Mouse (Mus musculus): ENCODE data around the gene Gm28635.

Gm28635 gene

DNA sequence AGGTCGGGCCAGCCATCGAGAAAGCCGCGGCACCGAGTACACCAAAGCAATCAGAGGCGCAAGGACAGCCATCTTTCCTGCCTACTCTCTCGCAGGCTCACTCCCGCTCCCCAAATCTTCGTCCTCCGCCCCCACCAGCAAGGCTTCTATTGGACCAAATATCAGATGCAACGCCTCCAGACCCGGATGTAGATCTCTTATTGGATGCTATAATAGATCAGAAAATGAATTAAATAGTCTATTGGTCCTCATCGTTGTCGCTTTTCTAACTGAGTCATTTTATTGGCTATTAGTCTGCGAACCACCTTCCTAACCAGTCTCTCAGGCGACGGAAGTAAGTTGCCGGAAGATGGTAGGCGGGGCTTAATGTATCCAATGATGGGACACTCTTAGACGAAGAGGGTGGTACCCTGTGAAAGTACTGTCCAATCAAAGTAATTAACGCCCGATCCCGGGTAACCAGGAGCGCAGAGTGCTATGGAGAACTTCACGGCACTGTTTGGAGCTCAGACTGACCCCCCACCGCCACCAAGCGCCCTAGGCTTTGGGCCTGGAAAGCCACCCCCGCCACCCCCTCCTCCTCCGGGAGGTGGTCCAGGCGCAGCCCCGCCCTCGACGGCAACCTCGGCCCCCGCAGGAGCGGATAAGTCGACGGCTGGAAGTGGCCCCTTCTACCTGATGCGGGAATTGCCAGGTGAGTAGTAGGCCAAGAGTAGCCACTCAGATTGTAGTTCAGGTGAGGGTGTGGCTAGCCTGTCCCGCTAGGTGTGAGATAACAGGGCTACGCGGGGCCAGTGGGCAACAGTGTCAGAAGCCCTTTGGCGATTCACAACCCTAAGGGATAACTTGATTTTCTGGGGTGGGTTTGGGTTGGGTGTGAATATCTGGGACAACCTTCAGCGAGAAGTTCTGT, at the start of gene Gm28635, which contains the start of gene Med19:
Gene Gm28635, minus strand, starts transcription at position 74 of the 913 bp plus-strand sequence.
Gene Med19, plus strand, starts transcription at position 435 of the 913 bp plus-strand sequence.
- in situ Hi-C loops (cut with MboI, MseI), result loop anchor here (5.0 to 25.0 kb wide), 2 partner anchors 34 to 1016 kb away; no protein-coding TSS in a partner anchor

DNA sequence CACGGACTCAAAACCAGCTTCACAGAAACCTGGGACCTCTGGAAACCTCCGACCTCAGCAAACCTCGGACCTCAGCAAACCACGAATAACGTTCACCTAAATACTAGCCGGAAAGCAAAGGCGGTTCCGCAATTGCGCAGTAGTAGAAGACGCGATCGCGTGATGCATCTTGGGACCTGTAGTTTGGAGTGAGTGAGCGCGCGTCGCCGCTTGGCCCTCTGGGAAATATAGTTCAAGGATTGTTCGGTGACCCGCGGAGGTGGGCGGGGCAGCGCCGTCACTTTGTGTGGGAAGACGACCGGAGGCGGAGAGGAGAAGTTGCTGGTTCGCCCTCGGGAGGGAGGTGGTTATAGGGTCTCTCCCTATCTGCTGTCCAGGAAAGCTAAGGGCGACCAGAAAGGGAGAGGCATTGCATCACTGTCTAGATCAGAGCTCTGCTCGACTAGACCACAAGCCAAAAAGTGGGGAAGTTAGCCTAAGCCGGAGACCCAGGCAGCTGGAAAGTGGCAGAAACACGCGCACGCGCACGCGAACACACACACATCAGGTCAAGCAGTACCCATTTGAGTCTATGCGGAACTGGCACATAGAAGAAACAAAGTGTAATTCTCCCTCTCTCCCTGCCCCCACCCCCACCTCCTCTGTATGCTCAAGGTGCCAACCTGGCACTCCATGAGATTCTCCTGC, 49.5 kb upstream of the Gm28635 start, which contains the start of gene Clp1:
Gene Clp1, minus strand, starts transcription at position 179 of the 687 bp plus-strand sequence.
- in situ Hi-C loops (cut with MboI, MseI), result no loop called here

- in situ Hi-C loops (cut with MboI, MseI), result no loop called here
These were observed 48.9 kb upstream of the Gm28635 start for GRCm38 (mm10) chr2:84726716-84727115.

GRCm38 (mm10) chr2:84725770-84726169, 47.9 kb upstream of the Gm28635 start:
- in situ Hi-C loops (cut with MboI, MseI), result no loop called here

DNA sequence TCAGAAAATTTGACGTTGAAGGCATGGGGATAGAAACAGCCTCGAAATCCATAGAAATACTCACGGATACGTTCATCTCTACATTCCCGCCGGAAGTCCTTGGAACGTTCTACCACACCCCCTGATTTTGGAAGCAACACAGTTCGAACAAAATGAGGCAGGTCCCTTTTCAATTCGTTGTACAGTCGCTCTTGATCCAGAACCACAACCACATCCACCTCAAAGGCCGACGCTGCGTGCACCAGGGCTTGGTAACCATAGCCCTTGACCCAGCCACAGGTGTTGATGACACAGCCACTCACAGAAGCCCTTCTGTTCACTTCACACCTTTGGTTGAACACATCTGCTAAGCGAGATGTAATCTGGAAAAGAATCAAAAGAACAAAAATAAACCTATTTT, 46.0 kb upstream of the Gm28635 start:
- in situ Hi-C loops (cut with MboI, MseI), result no loop called here

GRCm38 (mm10) chr2:84721182-84721581, 43.3 kb upstream of the Gm28635 start:
- in situ Hi-C loops (cut with MboI, MseI), result no loop called here

DNA sequence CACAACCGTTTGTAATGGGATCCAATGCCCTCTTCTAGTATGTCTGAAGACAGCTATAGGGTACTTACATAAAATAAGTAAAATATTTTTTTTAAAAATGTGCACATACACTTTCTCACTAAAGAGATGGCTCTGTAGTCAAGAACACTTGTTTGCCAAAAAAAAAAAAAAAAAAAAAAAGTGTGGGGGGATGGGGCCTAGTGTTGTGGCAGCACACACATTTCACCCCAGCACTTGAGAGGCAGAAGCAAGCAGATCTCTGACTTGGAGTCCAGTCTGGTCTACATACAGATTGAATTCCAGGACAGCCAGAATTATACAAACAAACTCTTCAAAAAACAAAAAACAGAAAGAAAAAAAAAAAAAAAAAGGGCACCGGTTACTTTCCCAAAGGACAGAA, 42.9 kb upstream of the Gm28635 start:
- in situ Hi-C loops (cut with MboI, MseI), result no loop called here

- in situ Hi-C loops (cut with MboI, MseI), result no loop called here
These were observed 39.5 kb upstream of the Gm28635 start for GRCm38 (mm10) chr2:84717357-84717756.

GRCm38 (mm10) chr2:84716423-84717355, 38.8 kb upstream of the Gm28635 start:
- in situ Hi-C loops (cut with MboI, MseI), result no loop called here

- in situ Hi-C loops (cut with MboI, MseI), result no loop called here
These were observed 37.9 kb upstream of the Gm28635 start for GRCm38 (mm10) chr2:84715562-84716361.

DNA sequence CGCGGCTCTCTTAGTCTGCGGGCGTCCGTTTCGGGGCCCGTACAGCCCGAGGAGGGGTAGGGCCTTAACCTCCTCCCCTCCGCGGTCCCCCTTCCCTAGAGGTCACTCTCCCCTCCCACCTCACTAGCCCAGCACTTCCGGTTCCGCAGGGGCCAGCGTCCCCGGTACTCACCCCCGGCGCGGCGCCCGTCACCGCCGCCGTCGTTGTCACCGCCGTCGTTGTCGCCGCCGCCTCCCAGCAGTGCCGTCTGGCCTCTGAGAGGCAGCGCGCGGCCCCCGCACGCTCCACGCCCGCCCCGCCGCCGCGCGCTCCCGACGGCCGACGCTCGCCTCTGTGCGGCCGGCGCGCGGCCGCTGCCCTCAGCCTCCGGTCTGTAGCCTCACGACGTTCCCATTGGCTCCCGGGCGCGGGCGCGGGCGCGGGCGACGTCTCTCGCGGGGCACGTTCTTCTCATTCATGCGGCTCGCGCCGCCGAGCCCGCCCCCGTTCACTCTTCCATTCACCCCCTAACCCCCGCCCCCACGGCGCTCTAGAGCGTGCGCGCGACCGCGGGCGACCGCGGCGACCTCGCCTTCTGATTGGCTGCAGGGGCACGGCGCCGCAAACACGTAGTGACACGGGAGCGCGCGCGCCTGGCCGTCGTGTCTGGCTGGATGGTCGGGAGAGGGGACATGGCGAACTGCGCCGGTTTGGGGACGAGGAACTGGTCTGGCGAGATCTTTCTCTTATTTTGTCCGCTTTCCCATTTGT, 37.1 kb upstream of the Gm28635 start, which contains the start of gene Zdhhc5:
Gene Zdhhc5, minus strand, starts transcription at position 370 of the 751 bp plus-strand sequence.
- in situ Hi-C loops (cut with MboI, MseI), result loop anchor here (5.0 kb wide), 1 partner anchor 38 kb away; the partner anchor contains the start of genes Gm28635, Med19 and Tmx2

DNA sequence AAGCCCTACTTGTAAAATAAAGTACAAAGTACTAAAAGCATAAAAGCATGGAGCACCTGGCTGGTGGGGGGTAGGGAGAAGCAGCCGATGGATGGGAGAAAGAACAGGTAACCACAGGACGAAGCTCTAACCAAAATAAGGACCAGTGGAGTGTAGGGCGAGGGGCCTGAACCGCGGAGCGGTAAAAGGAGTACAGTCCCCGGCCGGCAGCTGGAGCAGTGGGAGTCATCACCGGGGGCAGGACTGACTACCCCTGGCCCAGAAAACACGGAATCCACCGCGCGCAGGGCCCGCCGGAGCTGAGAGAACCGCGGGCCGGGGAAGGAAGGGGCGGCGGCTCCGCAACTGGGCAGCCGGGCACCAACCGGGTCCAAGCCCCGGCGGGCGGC, 36.6 kb upstream of the Gm28635 start:
- in situ Hi-C loops (cut with MboI, MseI), result loop anchor here (5.0 kb wide), 1 partner anchor 37 kb away; the partner anchor contains the start of genes Gm28635, Med19 and Tmx2

- in situ Hi-C loops (cut with MboI, MseI), result loop anchor here (5.0 kb wide), 1 partner anchor 35 kb away; the partner anchor contains the start of genes Gm28635, Med19 and Tmx2
These were observed 34.1 kb upstream of the Gm28635 start for GRCm38 (mm10) chr2:84711898-84712297.

- in situ Hi-C loops (cut with MboI, MseI), result no loop called here
These were observed 29.7 kb upstream of the Gm28635 start for GRCm38 (mm10) chr2:84707523-84707922.

DNA sequence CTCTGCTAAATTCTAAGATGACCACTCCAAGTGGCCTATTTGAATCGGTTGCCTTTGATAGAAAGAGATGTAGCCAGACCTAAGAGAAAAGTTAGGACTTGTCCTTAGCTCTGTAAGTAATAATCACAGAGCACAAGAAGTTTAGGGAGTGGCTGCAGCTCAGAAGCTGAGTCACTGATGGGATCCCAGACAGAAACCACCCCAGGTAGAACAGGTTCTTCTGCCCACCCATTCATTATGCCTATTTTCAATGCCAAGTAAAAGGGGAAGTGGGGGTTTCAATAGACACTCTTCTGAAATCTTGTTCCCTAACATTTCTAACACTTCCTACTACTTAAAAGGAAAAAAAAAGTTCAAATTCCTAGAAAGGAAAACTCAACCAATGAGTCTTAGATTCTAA, 27.5 kb upstream of the Gm28635 start:
- in situ Hi-C loops (cut with MboI, MseI), result no loop called here

DNA sequence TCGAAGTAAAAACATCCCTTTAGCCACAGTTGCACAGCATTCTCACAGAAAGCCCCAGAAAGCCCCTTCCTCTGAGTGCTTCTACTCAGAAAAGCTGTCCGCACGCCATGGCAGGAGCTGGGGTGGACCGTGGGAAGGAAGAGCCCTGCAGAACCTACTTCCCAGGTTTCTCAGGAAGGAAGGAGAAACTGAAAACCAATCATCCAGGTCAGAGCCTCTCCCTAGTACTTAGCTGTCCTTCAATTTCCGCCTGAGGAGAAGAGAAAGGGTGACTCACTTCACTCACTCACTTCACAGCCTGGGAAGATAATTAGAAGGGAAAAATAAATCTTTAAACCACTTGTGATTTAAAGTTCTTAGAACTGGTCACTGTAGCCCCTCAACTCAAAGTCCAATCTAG, 26.5 kb upstream of the Gm28635 start:
- in situ Hi-C loops (cut with MboI, MseI), result no loop called here

DNA sequence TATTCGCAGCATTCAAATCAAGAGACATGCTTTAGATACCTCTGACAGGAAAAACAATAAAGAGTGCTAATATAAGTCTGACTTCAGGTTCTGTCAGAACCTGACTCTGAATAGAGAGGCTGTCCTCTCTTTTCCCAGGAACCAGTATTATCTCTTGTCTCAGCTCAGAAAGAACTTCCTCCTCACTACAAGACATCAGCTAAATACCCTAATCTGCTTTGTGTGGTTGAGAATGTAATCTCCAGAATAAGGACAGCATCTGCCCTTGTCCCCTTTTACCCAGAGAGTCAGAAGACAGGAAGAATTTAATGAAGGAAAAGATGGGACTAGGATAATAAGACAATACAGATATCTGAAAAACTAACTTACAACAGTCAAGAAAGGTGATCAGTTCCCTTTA, 25.7 kb upstream of the Gm28635 start:
- in situ Hi-C loops (cut with MboI, MseI), result no loop called here

DNA sequence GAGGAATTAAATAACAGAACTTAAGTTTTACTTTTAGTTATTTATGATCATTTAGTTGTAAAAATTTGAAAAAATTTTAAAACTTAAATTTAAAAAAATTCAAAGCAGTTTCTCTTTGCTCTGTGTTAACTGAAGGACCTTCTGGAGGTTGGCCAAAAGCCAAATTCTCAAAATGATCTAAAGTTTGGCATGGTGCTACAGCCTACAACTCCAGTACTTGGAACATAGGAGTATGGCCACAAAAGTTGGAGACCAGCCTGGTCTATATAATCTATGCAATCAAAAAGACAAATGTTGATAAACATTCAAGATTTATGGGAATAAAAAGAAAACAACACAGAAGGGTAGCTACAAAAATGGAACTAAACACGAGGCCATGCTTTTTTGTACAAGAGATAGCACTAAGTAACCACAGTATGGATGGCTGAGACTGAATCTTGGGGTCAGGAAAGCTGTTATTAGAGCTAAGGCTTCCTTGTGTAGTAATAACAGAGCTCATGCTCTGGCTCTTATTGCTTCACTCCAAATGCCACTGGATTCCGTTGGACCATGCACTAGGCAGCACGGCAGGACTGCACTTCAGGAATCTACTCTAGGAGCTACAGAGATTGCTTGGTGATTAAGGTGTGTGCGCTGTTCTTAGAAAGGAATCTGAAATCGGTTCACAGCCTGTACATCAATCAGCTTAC, 17.3 kb upstream of the Gm28635 start:
- in situ Hi-C loops (cut with MboI, MseI), result loop anchor here (25.0 kb wide), 1 partner anchor 1033 kb away; no protein-coding TSS in a partner anchor

- in situ Hi-C loops (cut with MboI, MseI), result loop anchor here (25.0 kb wide), 1 partner anchor 1028 kb away; no protein-coding TSS in a partner anchor
These were observed 12.2 kb upstream of the Gm28635 start for GRCm38 (mm10) chr2:84690050-84690449.
